Mouse (Mus musculus) erythroblast, adult 5-6 weeks (primary cell): ENCODE data around the gene Calcoco1. TPM values are rescaled to one million over a fixed set of nuclear protein-coding genes. Genes with fewer than 3 reads are reported as not detected.
A peak's percentile ranks its signal among the peaks of the same experiment; 100 is the strongest.
"Not testable (repeated sequence)": the region's sequence is repeated elsewhere in the genome, so short reads cannot be mapped to it uniquely, and the experiment has no call there.

Experiments used
- ATAC-seq: replicated peaks from 2 replicates; pipeline ENCODE4 v1.8.0; 2016; ENCODE audit warnings: moderate number of reproducible peaks, mild to moderate bottlenecking, moderate TSS enrichment, inconsistent platforms; ENCODE audit not compliant: poor library complexity, low FRiP score, severe bottlenecking
- total RNA-seq, 2 experiments: library from RNA; stranded (forward) in 1 of 2; stranded (reverse) in 1 of 2; fragments of 150-400 nt in 1 of 2; fragments of 200-764, 138-1000 nt in 1 of 2; gene quantifications; 2 replicates each; pipeline versions ENCODE4 v1.2.3 to v1.2.4; 2015 to 2017; ENCODE audit warnings: low replicate concordance in 2 of 2

The Calcoco1 gene
- total RNA-seq, 2 experiments from 2014 or later: 122 to 216 TPM

DNA sequence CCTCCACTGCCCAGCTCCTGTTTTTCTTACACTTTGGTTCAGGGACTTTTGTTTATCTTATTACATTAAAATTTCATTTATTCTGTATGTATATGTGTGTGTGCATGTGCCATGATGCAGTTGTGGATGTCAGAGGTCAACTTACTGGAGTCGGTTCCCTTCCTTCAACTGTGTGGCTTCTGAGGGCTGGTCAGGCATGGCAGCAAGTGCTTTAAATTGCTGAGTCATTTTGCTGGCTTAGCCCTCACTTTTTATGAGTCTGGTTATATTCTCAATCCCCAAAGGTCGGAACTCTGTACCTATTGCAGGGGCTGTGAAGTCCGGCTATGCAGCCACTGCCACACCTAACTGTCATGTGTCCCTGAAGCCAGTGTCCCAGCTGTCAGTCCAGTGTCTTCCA, 19.0 kb downstream of the Calcoco1 start:
- peak; percentile 47; the same call in 1 of the 2 replicates for ATAC-seq

DNA sequence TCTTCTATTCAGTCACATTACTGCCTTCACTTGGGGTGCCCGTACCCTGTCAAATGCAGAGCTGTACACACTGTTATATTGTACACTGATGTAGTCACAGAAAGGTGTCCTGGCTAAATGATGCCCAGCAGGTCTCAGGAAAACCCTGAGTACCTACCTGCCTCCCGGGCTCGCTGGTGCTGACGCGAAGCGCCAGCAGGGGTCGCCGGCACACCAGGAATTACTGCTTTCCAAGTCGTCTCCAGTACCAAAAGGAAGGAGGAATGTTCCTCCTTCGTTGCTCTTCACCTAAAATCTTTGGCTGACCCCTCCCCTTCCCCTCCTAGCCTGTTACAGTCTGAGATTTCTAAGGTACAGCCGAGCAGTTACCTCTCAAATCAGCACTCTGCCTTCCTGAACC, 23.8 kb downstream of the Calcoco1 start:
- 0 out of 2 replicates have a peak, but pooled peaks have one; percentile 51 for ATAC-seq

DNA sequence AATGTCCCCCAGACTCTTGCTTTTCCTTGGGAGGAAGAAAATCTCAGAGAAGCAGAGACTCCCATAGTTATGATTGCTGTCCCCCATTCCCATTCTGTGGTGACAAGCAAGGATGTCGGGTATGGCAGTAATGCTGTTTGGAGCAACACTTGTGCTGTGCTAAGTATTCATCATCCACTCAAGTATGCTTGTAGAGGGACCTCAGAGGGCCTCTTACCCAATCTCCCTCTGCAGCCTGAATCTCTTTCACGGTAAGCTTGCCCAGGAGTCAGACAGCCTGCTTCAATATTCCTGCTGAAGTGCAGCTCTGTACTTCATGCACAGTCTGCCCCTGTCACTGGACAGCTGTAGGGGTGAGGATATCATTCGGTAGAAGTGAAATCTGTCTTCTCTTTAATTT, 25.1 kb downstream of the Calcoco1 start:
- ATAC-seq: no peak

DNA sequence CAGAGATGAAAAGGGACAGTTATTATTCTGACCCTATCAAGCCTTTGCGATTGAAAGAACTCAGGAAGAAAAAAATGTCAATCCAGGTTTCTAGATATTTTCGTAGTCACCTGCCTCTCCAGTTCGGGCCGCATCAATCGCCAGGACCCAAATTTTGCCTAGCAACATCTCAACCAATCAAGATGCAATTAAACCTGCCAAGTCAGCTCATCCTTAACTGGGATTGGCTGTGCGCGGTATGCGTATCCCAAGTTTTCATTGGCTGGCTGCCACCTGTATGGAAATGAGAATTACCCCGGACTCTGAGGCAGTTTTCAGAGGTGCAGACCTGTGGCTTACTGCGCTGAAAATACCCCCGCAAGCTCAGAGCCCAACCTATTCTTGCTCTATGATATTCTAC, 28.4 kb downstream of the Calcoco1 start:
- no peak for ATAC-seq

DNA sequence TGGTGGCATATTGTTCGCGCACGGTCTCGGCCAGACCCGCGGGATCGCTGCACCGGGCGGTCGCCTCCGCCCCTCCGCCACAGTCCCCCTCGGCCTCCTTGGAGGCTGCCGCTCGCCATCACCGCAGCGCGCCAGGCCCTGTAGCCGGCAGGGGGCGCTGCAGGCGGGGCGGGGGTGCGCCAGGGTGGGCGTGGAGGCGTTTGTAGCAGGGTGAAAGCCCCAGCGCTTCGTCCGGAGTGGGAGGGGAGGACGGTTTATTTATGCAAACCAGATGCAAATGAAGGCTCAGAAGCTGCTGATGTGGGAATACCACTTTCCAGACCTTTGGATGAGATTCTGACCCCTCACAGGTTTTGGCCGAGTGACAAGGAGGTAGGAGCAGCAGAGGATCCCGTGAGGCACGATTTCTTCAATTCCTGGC, 29.0 kb downstream of the Calcoco1 start:
- ATAC-seq: no peak

DNA sequence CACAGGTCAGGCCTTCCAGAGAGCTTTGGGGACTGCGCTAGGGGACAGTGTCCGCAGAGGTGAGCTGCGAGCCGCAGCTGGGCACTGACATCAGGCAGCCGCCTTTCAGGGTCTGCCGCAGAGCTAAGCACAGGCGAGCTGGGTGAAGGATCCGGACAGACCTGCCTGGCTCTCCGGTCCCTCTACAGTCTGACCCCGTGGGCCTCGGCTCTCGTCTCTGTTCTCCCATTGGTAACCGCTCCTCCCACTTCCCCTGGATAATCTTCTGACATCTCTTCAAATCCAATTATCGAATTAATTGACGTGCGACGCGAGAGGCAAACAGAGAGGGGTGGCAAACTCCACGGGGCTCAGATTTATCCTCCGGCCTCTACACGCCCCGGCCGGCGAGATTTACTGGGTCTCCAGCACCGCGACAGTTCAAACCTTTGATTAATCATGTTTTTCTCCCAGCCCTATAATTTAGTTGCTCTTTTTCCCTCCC, 29.6 kb downstream of the Calcoco1 start:
- no peak for ATAC-seq

DNA sequence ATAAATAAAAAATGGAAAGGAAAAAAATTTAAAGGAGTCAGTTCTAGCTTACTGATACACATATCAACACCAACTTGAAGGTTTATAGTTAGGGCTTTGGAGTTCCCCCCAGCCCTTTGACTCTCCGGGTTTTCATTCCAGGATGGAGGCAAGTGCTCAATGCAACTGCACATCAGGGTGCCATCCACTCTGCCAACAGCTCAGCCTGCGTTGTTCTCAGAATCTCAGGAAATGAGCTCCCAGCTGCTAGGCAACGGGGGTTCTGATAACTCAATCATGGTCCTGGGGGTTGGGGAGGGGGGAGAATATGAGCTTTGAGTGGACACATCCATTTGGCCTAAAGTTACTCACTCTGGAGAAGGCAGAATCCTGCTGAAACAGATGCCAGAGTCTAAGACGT, 36.2 kb downstream of the Calcoco1 start:
- ATAC-seq: no peak

DNA sequence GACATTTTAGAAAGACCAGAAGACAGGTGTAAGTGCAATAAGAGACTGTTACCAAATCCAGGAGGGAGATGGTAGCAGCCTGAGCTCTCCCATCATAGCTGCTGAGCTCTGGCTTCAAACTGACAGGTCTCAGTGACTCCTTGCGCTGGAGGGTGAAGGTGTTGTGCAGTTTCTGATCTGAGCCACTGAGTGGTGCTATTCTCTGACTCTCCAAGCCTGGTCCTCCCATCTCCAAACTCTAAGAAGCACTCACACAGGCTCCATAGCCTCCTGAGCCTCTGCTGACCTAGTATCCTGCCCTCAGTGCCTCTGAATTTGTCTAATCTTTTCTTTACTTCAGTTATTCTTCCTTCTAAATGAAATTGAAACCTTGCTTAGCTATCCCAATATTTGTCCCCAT, 38.3 kb downstream of the Calcoco1 start:
- no peak for ATAC-seq

DNA sequence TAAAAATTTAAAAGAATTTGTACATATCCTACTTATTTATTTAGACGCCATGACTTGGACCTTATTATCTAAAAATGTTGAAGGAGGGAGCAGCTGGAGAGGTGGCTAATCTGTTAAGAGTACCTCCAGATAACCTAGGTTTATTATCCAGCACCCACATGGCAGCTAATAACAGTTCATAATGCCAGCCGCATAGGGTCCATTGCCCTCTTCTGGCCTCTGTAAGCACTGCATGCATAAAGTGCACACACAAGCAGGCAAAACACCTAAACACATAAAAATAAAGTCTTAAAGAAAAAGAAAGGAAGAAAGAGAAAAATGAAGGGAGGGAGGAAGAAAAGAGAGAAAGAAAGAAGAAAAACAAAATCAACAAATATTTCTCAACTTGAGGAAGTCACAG, 45.6 kb downstream of the Calcoco1 start:
- ATAC-seq: no peak

DNA sequence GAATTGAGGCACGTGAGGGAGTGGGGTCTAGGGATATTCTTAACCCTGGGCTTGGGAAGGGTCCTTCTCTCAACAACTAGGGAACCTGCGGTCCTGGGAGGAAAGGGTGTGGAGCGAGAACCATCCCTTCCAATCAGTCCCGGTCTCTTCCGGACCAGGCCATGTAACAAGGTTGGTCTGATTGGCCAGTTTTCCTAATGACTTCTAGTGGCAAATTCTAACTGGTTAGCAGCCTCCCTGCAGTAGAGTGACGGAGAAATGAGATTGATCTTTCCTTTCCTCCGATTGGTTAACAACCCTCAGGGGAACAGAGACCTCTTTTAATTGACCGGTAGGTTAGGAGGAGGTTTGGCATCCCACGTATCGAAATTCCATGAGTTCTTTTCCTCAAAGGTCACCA, 48.4 kb downstream of the Calcoco1 start:
- no peak for ATAC-seq

DNA sequence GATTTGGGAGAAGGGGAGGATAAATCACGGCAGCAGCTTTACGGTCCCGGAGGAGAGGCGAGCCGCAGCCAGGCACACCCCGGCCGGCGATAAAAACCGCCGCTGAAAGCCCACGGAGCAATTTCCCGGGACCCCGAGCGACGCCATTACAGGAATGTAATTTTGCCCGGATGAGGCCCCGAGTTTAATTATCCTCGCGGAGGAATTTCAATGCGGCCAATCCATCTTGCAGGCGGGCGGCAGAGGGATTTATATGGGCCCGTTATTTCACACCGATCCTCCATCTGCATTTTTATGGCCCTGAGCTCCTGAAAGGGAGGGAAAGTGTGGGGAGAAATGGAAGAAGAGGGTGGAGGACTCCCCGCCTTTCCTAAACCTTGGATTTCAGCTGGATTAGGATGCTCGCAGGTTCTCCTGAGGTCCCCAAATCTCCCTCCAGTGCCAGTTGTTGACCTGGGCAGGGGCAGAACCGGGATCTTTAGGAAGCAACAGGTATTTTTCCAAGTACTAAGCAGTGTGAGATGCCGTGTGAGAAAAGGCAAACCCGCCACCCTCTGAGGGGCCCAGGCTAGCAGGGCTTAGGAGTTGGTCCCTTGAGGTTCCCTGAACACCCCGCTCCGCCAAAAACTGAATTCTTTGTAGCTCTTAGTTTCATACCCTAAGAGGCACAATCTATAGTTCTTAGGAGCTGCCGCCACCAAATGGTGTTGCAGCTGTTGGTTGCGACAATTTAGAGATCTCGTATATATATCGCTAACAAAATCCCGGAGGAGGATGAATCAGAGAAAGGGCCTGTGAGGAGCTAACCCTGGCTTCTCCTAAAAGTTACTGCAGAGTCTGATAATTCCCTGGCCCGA, 49.5 kb downstream of the Calcoco1 start, which contains the start of gene Atp5g2:
TSS of gene Atp5g2 (minus strand) at position 138 of the 857 bp plus-strand sequence.
- no peak for ATAC-seq

DNA sequence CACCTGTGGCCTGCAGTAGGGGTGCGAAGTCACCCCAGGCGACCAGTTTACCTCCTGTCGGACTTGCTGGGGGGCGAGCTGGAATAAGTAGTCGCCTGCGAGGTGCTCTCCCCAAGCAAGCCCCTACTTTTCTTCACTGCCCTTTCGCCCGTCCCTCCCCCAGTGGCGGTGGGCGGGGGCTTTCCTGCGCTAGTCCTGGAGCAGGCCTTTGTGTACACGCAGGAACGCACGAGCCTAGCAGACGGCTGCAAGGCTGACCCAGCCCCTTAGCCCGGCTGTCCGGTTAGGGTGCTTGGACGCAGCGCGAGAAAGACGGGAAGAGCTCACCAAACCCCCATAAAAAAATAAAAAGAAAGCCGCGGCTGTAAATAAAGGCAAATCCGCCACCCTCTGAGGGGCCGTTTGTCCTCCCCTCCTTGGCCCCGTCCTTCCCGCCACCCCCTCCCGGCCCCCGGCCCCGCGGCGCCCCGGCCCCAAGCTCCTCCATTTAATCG, 50.2 kb downstream of the Calcoco1 start:
- no peak for ATAC-seq

DNA sequence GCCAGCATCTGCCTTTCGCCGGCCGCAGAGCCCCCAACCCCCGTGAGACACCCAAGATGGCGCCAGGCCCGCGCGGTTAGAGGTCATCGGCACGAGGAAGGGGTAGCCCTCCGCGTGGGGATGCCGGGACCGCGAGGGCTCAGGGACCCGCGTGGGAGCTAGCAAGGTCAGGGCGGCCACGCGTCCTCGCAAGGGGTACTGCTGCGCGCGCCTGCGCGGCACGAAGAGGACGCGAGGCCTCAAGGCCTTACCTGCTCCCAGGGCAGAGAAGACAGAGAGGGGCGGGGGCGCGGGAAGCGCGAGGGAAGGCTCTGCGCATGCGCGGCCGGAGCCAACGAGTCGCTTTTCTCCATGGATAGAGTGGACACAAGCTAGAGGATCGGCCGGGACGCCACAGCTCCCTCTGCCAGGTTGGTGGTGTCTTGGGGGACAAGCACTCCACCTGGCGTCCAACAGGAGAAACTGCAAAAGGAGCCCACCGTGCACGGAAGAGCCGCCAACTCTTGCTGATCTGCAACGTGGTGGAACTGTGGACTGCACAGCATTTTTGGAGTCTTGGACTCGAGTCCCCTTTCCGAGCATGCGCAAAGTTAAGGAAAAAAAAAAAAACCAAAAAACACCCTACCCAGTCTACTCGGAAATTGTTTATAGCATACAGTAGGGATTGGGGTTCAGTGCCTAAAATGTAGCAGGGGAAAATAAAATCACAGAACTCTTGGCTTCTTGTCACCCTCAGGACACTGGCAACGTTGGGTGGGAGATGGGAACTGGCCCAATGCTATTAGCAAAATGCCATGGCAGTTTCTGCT, 51.0 kb downstream of the Calcoco1 start:
- ATAC-seq: peak; percentile 96

DNA sequence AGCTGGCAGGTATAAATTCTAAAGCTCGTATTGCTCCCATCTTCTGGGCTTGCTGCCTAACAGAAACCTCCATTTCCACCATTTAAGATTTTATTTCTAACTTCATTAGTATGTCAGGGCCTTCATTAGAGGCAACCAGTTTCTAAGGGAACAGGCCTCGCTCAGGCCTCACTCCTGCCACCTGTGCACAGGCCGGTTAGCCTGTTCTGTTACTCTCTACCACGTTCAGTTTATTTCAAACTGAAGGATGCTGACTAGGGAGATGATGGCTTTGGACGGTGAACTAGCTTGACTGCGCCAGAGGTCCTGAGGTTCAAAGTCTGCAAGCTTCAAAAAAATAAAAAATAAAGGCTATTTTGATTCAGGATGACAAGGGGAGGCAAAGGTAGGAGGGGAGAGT, 51.7 kb downstream of the Calcoco1 start:
- ATAC-seq: no peak

DNA sequence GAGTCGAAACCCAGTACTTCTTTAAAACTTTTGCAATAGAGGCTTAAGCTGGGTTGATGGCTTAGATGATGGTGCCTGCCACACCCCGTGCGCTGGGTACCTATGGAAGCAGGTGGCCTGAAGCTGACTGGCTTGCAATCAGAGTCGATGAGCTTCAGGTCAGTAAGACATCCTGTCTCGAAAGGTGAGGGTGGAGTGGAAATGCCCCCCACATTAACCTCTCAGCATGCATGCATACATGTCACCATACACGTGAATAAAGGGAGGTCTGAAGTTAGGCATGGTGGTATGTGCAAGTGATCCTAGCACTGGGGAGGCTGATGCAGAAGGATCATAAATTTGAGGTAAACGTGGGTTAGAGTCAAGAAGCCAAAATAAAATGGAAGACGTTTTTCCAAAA, 52.4 kb downstream of the Calcoco1 start:
- ATAC-seq: no peak

DNA sequence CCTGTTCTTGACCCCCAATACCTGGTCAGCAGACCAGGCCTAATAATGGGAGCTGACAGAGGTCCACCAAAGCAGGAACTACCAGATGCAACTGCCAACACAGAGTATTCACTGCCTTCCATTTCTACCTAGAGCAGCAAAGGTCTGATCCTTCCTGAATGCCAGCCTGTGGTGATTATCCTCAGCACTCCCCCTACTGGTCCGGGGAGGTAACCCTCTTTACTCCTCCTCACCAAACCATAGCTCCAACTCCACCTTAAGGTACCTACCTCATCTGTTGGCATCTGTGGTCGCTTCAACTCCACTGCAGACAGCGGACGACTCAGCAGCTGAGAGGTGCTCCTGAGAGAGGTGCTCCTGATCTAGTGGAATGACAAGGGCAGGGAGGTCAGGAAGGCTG, 56.5 kb downstream of the Calcoco1 start:
- peak; percentile 80 for ATAC-seq

DNA sequence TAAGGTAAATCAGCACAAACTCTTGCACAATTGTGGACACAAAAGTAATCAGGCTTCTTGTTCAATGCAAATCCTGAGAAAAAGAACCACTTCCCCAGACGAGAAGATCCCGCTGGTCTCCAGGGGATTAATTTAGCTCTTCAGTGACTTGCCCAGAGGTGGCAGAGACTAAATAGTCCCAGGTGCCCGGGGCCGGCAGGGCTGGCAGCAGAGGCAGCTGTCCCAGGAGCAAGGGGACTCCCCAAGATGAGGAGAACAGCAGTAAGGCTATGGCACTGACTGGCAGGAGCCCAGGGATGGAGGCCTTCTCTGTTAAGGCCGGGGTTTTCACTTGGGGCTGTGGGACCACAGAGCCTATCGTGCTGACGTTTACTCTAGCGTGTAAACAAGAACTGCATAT, 58.2 kb downstream of the Calcoco1 start:
- ATAC-seq: no peak

DNA sequence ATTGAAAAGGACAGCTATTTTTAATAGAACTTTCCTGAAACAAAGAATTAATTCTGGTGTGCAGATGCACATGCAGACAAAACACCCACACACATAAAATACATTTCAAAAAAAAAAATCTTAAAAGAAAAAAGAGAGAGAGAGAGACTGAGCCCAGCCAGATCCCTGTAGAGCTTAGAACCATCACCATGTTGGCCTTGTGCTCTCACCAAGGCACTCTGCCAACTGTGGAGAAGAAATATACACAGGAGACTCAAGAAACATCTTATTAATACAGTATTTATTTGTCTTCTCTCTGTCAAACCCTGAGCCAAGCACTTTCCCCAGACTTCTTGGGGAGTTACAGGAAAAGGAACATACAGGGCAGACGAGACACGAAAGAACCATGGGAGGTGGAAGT, 59.4 kb downstream of the Calcoco1 start:
- ATAC-seq: not testable (repeated sequence)

DNA sequence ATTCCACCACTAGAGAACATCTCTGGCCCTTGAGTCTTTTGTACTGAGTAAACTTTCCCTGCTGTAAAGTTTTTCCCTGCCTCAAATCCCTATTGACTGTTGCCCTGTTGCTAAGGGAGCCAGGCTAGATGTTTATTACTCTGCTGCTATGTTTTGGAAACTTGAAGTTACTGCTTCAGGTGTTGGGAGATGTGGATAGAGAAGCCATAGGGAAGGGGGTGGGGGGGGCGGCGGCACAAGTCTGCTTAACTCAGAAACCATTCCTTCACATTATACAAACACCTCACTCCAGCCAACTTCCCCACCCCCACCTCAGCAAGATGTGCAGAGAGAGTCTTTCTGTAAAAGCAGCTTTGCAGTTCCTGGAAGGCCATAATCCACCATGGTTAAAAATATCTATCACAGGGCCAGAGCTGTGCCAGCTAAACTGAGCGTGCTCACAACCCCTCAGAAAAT, 64.0 kb downstream of the Calcoco1 start:
- ATAC-seq: no peak
